Mouse (Mus musculus) liver, adult 10 weeks (tissue): Measurements from ENCODE around the gene Oscp1. TPM values are rescaled to one million over a fixed set of nuclear protein-coding genes. Genes with fewer than 3 reads are reported as not detected.

Experiments used
- polyA plus RNA-seq: library from polyadenylated mRNA; stranded (reverse); fragments of 350-450 nt; fragmentation: Illumina TruSeq; extraction: RNeasy Lipid Tissue Mini Kit (QIAGEN cat#74804); gene quantifications from one replicate; pipeline ENCODE4 v1.2.3, GENCODE M21; 2014; ENCODE audit warnings: low read depth, low replicate concordance

Gene Oscp1
- not detected for polyA plus RNA-seq

DNA sequence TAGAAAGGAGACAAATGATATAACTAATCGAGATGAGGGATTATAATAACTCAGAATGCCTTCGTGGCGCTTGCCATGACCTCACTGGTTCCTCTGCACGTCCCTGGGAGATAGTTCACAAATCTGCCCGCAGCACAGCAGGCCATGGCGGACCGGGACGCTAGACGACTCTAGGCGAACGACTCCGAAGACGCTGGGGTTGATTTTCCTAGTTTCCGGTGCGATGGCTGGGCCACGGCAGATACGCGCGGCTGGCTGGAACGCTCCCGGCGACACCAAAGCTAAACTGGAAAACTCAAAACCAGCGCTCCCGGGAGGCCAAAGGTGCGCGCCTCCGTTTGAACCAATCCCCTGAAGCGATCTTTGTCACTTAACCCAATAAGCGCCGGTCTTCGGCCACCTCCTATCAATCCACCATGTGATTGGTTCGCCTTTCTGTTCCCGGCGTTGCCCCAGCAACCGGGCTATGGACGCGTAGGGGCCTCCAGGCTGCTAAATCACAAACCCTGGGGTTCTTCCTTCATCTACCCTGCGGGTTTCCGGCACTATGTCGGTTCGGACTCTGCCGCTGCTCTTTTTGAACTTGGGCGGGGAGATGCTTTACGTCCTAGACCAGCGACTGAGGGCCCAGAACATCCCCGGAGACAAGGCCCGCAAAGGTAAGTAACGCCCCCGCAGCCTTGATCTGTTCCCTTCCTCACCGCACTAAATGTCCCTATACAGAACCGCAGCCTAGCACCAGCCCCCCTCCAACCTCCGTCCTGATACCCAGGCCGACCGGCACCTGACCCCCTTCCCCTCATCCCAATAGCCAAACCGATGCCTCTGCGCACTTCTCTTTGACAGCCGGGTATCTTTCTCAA lies at the start of gene Oscp1:
TSS of gene Oscp1 (plus strand) at position 432 of the 863 bp plus-strand sequence.

DNA sequence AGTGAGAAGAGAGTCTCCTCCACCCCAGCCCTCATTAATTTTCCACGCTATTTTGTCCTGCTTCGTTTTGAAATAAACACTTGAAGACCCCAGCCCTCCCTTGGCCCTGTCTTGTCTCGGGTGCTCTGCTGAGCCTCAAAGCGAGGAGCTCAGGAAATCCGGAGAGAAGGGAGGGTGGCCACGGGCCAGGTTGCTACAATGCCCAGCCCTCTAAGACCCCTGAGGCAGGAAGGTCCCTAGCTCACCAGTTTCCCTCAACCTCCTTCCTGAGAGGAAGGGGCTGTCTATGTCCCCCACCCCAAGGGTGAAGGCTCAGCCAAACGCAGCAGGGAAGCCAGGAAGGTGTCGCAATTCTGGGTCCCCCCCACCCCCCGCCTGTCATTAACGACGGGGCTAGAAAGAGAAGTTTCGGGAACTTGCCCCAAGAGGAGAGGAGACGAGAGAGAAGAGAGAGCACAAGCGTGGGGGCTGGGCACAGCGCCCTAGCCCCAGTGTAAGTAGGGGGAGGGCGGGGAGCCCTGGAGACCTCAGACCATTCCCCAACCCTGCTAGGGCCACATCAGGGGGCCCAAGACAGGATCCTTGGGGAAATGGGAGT lies 34.0 kb upstream of the Oscp1 start, which contains the start of gene Csf3r:
TSS of gene Csf3r (plus strand) at position 248 of the 598 bp plus-strand sequence.

DNA sequence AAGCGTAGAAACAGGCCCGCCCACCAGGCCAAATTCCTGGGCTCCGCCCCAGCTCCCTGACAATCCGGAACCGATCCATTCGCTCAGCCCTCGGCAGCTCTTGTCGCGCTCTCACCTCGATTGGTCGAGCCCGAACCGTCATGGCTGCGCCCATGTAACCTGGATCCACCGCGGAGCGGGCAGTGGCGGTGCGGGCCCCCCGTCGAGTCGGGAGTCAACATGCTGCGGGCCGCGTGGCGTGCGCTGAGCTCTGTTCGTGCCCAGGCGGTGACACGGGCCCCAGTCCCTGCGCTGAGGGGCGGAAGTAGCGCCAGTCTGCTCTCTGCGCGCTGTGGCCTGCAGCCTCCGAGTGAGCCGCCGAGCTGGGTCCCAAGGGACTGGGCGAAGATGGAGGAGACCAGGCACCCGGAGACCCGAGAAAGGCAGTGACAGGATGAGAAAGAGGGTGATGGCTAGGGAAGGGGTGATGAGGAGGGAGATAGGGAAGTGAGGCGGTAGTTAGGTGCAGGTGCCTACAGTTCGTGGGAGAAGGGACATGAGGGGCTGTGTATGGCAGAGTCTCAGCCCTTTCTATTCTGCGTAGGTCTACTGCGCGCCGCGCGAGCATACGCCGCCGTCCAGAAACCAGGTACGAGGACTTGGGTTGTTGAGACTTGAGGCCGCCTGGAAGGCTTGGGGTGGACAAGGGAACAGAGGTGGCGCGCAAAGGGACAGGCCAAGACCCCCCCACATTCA lies 11.3 kb upstream of the Oscp1 start, which contains the start of gene Mrps15:
TSS of gene Mrps15 (plus strand) at position 75 of the 735 bp plus-strand sequence.

DNA sequence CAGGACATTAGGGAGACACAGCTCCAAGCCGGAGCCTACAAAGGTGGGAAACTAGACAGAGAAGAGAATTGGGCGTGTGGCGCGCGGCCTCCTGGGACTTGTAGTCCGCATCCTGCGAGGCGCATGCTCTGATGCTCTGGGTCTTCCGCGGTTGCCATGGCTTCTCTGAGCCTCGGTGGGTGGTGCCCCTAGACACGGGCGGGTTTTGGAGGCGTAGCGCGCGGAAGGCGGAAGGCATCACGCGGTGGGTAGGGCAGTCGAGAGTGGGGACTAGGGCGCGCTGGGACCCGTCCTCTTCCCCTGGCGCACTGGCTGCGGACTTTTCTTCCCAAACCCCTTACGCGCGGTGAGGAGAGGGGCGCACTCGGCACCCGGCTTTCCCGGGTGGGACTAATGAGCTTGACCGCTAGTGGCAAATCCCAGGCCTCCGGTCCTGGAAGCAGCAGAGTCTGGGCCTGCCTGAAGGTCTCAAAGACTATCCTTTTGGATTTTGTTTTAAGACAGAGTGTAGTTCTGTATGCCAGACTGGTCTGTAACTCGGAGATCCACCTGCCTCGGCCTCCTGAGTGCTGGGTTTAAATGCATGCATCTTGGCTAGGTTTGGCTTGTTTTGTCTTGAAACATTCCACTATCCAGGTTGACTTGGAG lies 38.2 kb downstream of the Oscp1 start, which contains the start of gene Lsm10:
TSS of gene Lsm10 (plus strand) at position 160 of the 648 bp plus-strand sequence.

DNA sequence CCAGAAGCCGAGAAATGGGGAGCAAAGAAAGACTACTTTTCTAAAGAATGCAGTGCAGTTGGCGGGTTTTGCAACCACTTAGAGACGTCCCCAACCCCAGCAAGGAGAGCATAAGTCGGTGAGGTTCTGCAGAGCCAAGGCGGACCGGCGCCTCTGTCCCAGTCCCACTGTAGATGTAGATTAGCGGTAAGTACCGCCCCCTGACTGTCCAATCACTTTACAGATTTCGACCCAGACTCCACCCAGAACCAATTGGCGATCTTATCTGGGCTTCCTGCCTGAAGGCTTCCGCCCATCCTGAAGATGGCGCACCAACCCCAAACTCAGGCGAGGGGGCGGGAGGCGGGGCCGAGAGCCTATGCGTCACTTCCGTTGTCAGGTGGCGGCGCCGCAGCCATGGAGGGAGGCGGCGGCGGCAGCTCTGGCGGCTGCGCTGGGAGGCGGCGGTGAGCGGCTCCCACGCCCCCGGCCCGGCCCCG lies 45.3 kb downstream of the Oscp1 start, which contains the start of gene Stk40:
TSS of gene Stk40 (plus strand) at position 368 of the 479 bp plus-strand sequence.

Other genes starting within 250 kb of the Oscp1 start
- 0.32 TPM for gene Csf3r, start 34.0 kb upstream of the Oscp1 start, polyA plus RNA-seq
- gene Mrps15, start 11.6 kb upstream of the Oscp1 start, polyA plus RNA-seq = 53.3 TPM
- 3.5 TPM for gene Lsm10, start 38.1 kb downstream of the Oscp1 start, polyA plus RNA-seq
- 5.1 TPM for gene Stk40, start 45.4 kb downstream of the Oscp1 start, polyA plus RNA-seq
- not detected for gene Eva1b, start 89.2 kb downstream of the Oscp1 start, polyA plus RNA-seq
- gene Sh3d21, start 104.9 kb downstream of the Oscp1 start, polyA plus RNA-seq = 0.21 TPM
- gene Thrap3, start 144.2 kb downstream of the Oscp1 start, polyA plus RNA-seq = 76.8 TPM
- 4.0 TPM for gene Map7d1, start 197.8 kb downstream of the Oscp1 start, polyA plus RNA-seq
- 24.9 TPM for gene Trappc3, start 203.8 kb downstream of the Oscp1 start, polyA plus RNA-seq
- gene Col8a2, start 228.2 kb downstream of the Oscp1 start, polyA plus RNA-seq = 0.08 TPM